Mouse (Mus musculus) heart, postnatal 0 days (tissue): ENCODE results near the gene Add3. TPM values are rescaled to one million over a fixed set of nuclear protein-coding genes. Genes with fewer than 3 reads are reported as not detected.

Experiments
- ATAC-seq: fragments of 200-750 bp; cut with Nextera tagmentation; 2 replicates; pipeline ENCODE4 v1.8.0; 2017; ENCODE audit warnings: low read depth, moderate number of reproducible peaks, moderate library complexity; ENCODE audit not compliant: insufficient read depth
- DNase-seq: peaks from one replicate; pipeline ENCODE4 v3.0.0-alpha.2; 2016; ENCODE audit warnings: low spot score
- H3K27ac ChIP-seq: fragments of 300-500 bp; sonication (generic); 2 replicates; pipeline ENCODE4 v1.5.1; 2014; ENCODE audit warnings: low read depth, mild to moderate bottlenecking
- H3K27me3 ChIP-seq: fragments of 300-500 bp; sonication (generic); 2 replicates; pipeline ENCODE4 v1.6.1; 2014; ENCODE audit warnings: low read length, mixed read lengths; ENCODE audit not compliant: control insufficient read depth, insufficient read depth
- H3K36me3 ChIP-seq: fragments of 300-500 bp; sonication (generic); replicated peaks from 2 replicates; pipeline ENCODE4 v1.6.1; 2014; ENCODE audit warnings: low read length, mixed read lengths; ENCODE audit not compliant: control insufficient read depth, insufficient read depth
- H3K4me1 ChIP-seq: fragments of 300-500 bp; sonication (generic); 2 replicates; pipeline ENCODE4 v1.6.1; 2014; ENCODE audit warnings: antibody characterized with exemption; ENCODE audit not compliant: control insufficient read depth, insufficient read depth
- H3K4me2 ChIP-seq: fragments of 300-500 bp; sonication (generic); 2 replicates; pipeline ENCODE4 v1.6.1; 2014; ENCODE audit warnings: low read depth, mild to moderate bottlenecking, low read length, moderate library complexity
- H3K4me3 ChIP-seq: fragments of 300-500 bp; sonication (generic); 2 replicates; pipeline ENCODE4 v1.5.1; 2014; ENCODE audit warnings: low read depth, low read length
- H3K9ac ChIP-seq: fragments of 300-500 bp; sonication (generic); replicated peaks from 2 replicates; pipeline ENCODE4 v1.6.1; 2014; ENCODE audit warnings: low read depth, low read length, mixed read lengths
- H3K9me3 ChIP-seq: fragments of 300-500 bp; sonication (generic); replicated peaks from 2 replicates; pipeline ENCODE4 v1.6.1; 2016; ENCODE audit warnings: low read length; ENCODE audit not compliant: control insufficient read depth
- CTCF ChIP-seq: IDR thresholded peaks from 2 replicates; pipeline ENCODE4 v1.5.1; 2016; ENCODE audit warnings: antibody characterized with exemption, control low read depth, low read depth
- EP300 ChIP-seq: IDR thresholded peaks from 2 replicates; pipeline ENCODE4 v1.6.1; 2016; ENCODE audit warnings: antibody characterized with exemption, low read depth
- WGBS: fragments of 180-500 bp; shearing (Covaris S2); extraction: QIAGEN DNeasy Blood & Tissue Kit; methylation state at CpG from one replicate; pipeline ENCODE4 v1.1.7; 2014; 5-methylcytosine and 5-hydroxymethylcytosine counted together
- polyA plus RNA-seq: library from polyadenylated mRNA; unstranded; fragments of >200 nt; fragmentation: Nextera tagmentation; extraction: Ambion mirVana; gene quantifications from 2 replicates; pipeline ENCODE4 v1.2.1, GENCODE M21; 2015
- total RNA-seq: library from RNA; depleted of rRNA; stranded (reverse); fragments of >200 nt; gene quantifications from 2 replicates; pipeline ENCODE4 v1.2.3, GENCODE M21; 2014; ENCODE audit warnings: low replicate concordance

The Add3 gene
- total and polyA plus RNA-seq, 2 experiments from 2014 or later: 62.1 to 82.9 TPM

GRCm38 (mm10) chr19:53186456-53186855 lies 46.2 kb downstream of the Add3 start:
- DNase-seq (no peak), ATAC-seq (no peak)
- H3K4me3 ChIP-seq: no peak overlapping the region
- TF ChIP-seq CTCF: no peak
- no peak for TF ChIP-seq EP300
- no peaks in the 10 kb centered on the region for H3K27me3 ChIP-seq
- H3K9ac ChIP-seq: no peak overlapping the region
- H3K36me3 ChIP-seq: no peaks in the 10 kb centered on the region
- H3K27ac ChIP-seq: peak overlapping the region; percentile 66
- H3K4me2 ChIP-seq: no peak overlapping the region
- peaks cover 75% of the 10 kb centered on the region for H3K4me1 ChIP-seq
- H3K9me3 ChIP-seq: no peaks in the 10 kb centered on the region
- 58% methylated on average over 4 of the region's 4 CpGs for WGBS

- ATAC-seq: no peak
- Histone ChIP-seq H3K9ac (peak overlapping the region; percentile 47; the same call in 1 of the 2 replicates), H3K4me1 (peaks cover 80% of the 10 kb centered on the region), H3K9me3 (no peaks in the 10 kb centered on the region), H3K27ac (peak overlapping the region; percentile 66), H3K36me3 (no peaks in the 10 kb centered on the region), H3K27me3 (no peaks in the 10 kb centered on the region), H3K4me3 (no peak overlapping the region), H3K4me2 (peak overlapping the region; percentile 41)
- TF ChIP-seq CTCF (no peak), EP300 (no peak)
- 26% methylated on average over 7 of the region's 7 CpGs for WGBS
- DNase-seq: no peak
Observed at GRCm38 (mm10) chr19:53187533-53187932, 47.3 kb downstream of the Add3 start.

GRCm38 (mm10) chr19:53188186-53188585 lies 47.9 kb downstream of the Add3 start:
- WGBS: 57% methylated on average over 6 of the region's 6 CpGs
- Histone ChIP-seq H3K4me2 (no peak overlapping the region), H3K4me1 (peaks cover 75% of the 10 kb centered on the region), H3K27me3 (no peaks in the 10 kb centered on the region), H3K27ac (peak overlapping the region; percentile 61), H3K9me3 (no peaks in the 10 kb centered on the region), H3K4me3 (no peak overlapping the region), H3K9ac (no peak overlapping the region), H3K36me3 (no peaks in the 10 kb centered on the region)
- DNase-seq: no peak
- no peak for TF ChIP-seq EP300
- no peak for TF ChIP-seq CTCF
- ATAC-seq: no peak

GRCm38 (mm10) chr19:53188724-53189220 lies 48.5 kb downstream of the Add3 start:
- ATAC-seq (no peak), DNase-seq (no peak)
- no peak for TF ChIP-seq EP300
- no peak for TF ChIP-seq CTCF
- Histone ChIP-seq H3K9me3 (no peaks in the 10 kb centered on the region), H3K27me3 (no peaks in the 10 kb centered on the region), H3K27ac (peak overlapping the region; percentile 61), H3K4me2 (no peak overlapping the region), H3K9ac (no peak overlapping the region), H3K36me3 (no peaks in the 10 kb centered on the region), H3K4me3 (no peak overlapping the region), H3K4me1 (peaks cover 77% of the 10 kb centered on the region)
- 52% methylated on average over 5 of the region's 5 CpGs for WGBS

GRCm38 (mm10) chr19:53189736-53190135 lies 49.5 kb downstream of the Add3 start:
- WGBS: 54% methylated on average over 3 of the region's 3 CpGs
- Histone ChIP-seq H3K4me3 (no peak overlapping the region), H3K27ac (peak overlapping the region; percentile 72), H3K4me2 (no peak overlapping the region), H3K4me1 (peaks cover 79% of the 10 kb centered on the region), H3K9me3 (no peaks in the 10 kb centered on the region), H3K9ac (no peak overlapping the region), H3K27me3 (no peaks in the 10 kb centered on the region), H3K36me3 (no peaks in the 10 kb centered on the region)
- TF ChIP-seq CTCF: no peak
- TF ChIP-seq EP300: no peak
- DNase-seq (peak; percentile 44), ATAC-seq (peak; percentile 48)

- Histone ChIP-seq H3K27me3 (no peaks in the 10 kb centered on the region), H3K9ac (no peak overlapping the region), H3K4me2 (no peak overlapping the region), H3K36me3 (no peaks in the 10 kb centered on the region), H3K9me3 (no peaks in the 10 kb centered on the region), H3K4me1 (peaks cover 80% of the 10 kb centered on the region), H3K4me3 (no peak overlapping the region), H3K27ac (peak overlapping the region; percentile 72)
- 42% methylated on average over 3 of the region's 3 CpGs for WGBS
- DNase-seq (no peak), ATAC-seq (peak; percentile 47; the same call in 1 of the 2 replicates)
- TF ChIP-seq CTCF: no peak
- TF ChIP-seq EP300: no peak
Observed at GRCm38 (mm10) chr19:53190232-53190631, 50.0 kb downstream of the Add3 start.
